Mouse (Mus musculus) testis, adult 10 weeks (tissue): ENCODE data around the gene Lce1e. TPM values are rescaled to one million over a fixed set of nuclear protein-coding genes. Genes with fewer than 3 reads are reported as not detected.

Source experiments
- polyA plus RNA-seq: library from polyadenylated mRNA; stranded (reverse); fragments of 350-450 nt; fragmentation: Illumina TruSeq; extraction: RNeasy Lipid Tissue Mini Kit (QIAGEN cat#74804); gene quantifications from one replicate; pipeline ENCODE4 v1.2.3, GENCODE M21; 2014; ENCODE audit warnings: low read depth, low replicate concordance

Gene Lce1e
- not detected for polyA plus RNA-seq

GRCm38 (mm10) chr3:92708974-92709373 lies at the start of gene Lce1e:
Gene Lce1e, minus strand, starts transcription at chr3:92709074.

GRCm38 (mm10) chr3:92752238-92752637 lies 43.4 kb upstream of the Lce1e start, which contains the start of gene Lce1g:
Gene Lce1g, minus strand, starts transcription at chr3:92752338.

GRCm38 (mm10) chr3:92738996-92739395 lies 30.1 kb upstream of the Lce1e start, which contains the start of gene Gm38119:
Gene Gm38119, minus strand, starts transcription at chr3:92739096.

GRCm38 (mm10) chr3:92720250-92720649 lies 11.4 kb upstream of the Lce1e start, which contains the start of gene Lce1f:
Gene Lce1f, minus strand, starts transcription at chr3:92720350.

GRCm38 (mm10) chr3:92687110-92687509 lies 21.8 kb downstream of the Lce1e start, which contains the start of gene Lce1d:
Gene Lce1d, minus strand, starts transcription at chr3:92687210.

GRCm38 (mm10) chr3:92678947-92679346 lies 29.9 kb downstream of the Lce1e start, which contains the start of gene Lce1c:
Gene Lce1c, plus strand, starts transcription at chr3:92679247.

GRCm38 (mm10) chr3:92670215-92670614 lies 38.7 kb downstream of the Lce1e start, which contains the start of gene Lce1a2:
Gene Lce1a2, minus strand, starts transcription at chr3:92670315.

Other genes with a start within 250 kb of the Lce1e start
- gene Sprr1a, start 223.2 kb downstream of the Lce1e start, polyA plus RNA-seq, result not detected
- gene Sprr4, start 208.6 kb downstream of the Lce1e start, polyA plus RNA-seq, result not detected
- gene 2310046K23Rik, start 174.6 kb downstream of the Lce1e start, polyA plus RNA-seq, result not detected
- 0.21 TPM for gene Ivl, start 135.3 kb downstream of the Lce1e start, polyA plus RNA-seq
- 4,960 TPM for gene Smcp, start 120.1 kb downstream of the Lce1e start, polyA plus RNA-seq
- gene 2210017I01Rik, start 101.6 kb downstream of the Lce1e start, polyA plus RNA-seq, result 0.48 TPM
- gene Lce6a, start 87.4 kb downstream of the Lce1e start, polyA plus RNA-seq, result 2.4 TPM
- gene Lce1a1, start 60.8 kb downstream of the Lce1e start, polyA plus RNA-seq, result not detected
- not detected for gene Lce1b, start 52.1 kb downstream of the Lce1e start, polyA plus RNA-seq
- not detected for gene Lce1a2, start 38.8 kb downstream of the Lce1e start, polyA plus RNA-seq
- gene Lce1c, start 29.8 kb downstream of the Lce1e start, polyA plus RNA-seq, result not detected
- gene Lce1d, start 21.9 kb downstream of the Lce1e start, polyA plus RNA-seq, result not detected
- not detected for gene Lce1f, start 11.3 kb upstream of the Lce1e start, polyA plus RNA-seq
- gene Gm38119, start 30.0 kb upstream of the Lce1e start, polyA plus RNA-seq, result not detected
- gene Lce1g, start 43.3 kb upstream of the Lce1e start, polyA plus RNA-seq, result not detected
- not detected for gene Lce1h, start 56.0 kb upstream of the Lce1e start, polyA plus RNA-seq
- gene Lce1i, start 69.8 kb upstream of the Lce1e start, polyA plus RNA-seq, result not detected
- gene Lce1j, start 81.4 kb upstream of the Lce1e start, polyA plus RNA-seq, result not detected
- gene Lce1k, start 98.8 kb upstream of the Lce1e start, polyA plus RNA-seq, result not detected
- gene Kprp, start 118.2 kb upstream of the Lce1e start, polyA plus RNA-seq, result not detected
- gene Lce1l, start 142.2 kb upstream of the Lce1e start, polyA plus RNA-seq, result not detected
- not detected for gene 2310050C09Rik, start 161.1 kb upstream of the Lce1e start, polyA plus RNA-seq
- gene Lce3a, start 217.2 kb upstream of the Lce1e start, polyA plus RNA-seq, result not detected
- not detected for gene Lce3b, start 223.9 kb upstream of the Lce1e start, polyA plus RNA-seq
- not detected for gene Lce3c, start 235.4 kb upstream of the Lce1e start, polyA plus RNA-seq
- not detected for gene Lce3d, start 248.3 kb upstream of the Lce1e start, polyA plus RNA-seq